Mouse (Mus musculus) limb, embryonic 14.5 days (tissue): ENCODE measurements at regions not wholly inside any gene's neighbourhood (a gene's known extent, or its start where the extent isn't known, plus 50 kb on each side); places are given as distances from the start of the nearest gene placed in this dataset.

Experiments
- ATAC-seq: fragments of 200-750 bp; cut with Nextera tagmentation; 2 replicates; pipeline ENCODE4 v1.8.0; 2017; ENCODE audit warnings: low read depth, moderate number of reproducible peaks, moderate TSS enrichment; ENCODE audit not compliant: low FRiP score
- DNase-seq: peaks from one replicate; pipeline ENCODE4 v3.0.0-alpha.2; 2015; ENCODE audit warnings: low spot score
- H3K27ac ChIP-seq: fragments of 300-500 bp; sonication (generic); replicated peaks from 2 replicates; pipeline ENCODE4 v1.5.1; 2014; ENCODE audit warnings: low read depth, mild to moderate bottlenecking, low read length, moderate library complexity, mixed read lengths
- H3K27me3 ChIP-seq: fragments of 300-500 bp; sonication (generic); 2 replicates; pipeline ENCODE4 v1.6.1; 2014; ENCODE audit warnings: low read length, mixed read lengths; ENCODE audit not compliant: control insufficient read depth, insufficient read depth
- H3K36me3 ChIP-seq: fragments of 300-500 bp; sonication (generic); 2 replicates; pipeline ENCODE4 v1.6.1; 2014; ENCODE audit warnings: mild to moderate bottlenecking, low read length, moderate library complexity, mixed read lengths; ENCODE audit not compliant: control insufficient read depth, insufficient read depth
- H3K4me1 ChIP-seq: fragments of 300-500 bp; sonication (generic); 2 replicates; pipeline ENCODE4 v1.6.1; 2014; ENCODE audit warnings: antibody characterized with exemption, low read length, mixed read lengths; ENCODE audit not compliant: control insufficient read depth, insufficient read depth
- H3K4me2 ChIP-seq: fragments of 300-500 bp; sonication (generic); replicated peaks from 2 replicates; pipeline ENCODE4 v1.6.1; 2014; ENCODE audit warnings: low read depth, mild to moderate bottlenecking, low read length, moderate library complexity; ENCODE audit not compliant: severe bottlenecking
- H3K4me3 ChIP-seq: fragments of 300-500 bp; sonication (generic); replicated peaks from 2 replicates; pipeline ENCODE4 v1.5.1; 2014; ENCODE audit warnings: low read length
- H3K9ac ChIP-seq: fragments of 300-500 bp; sonication (generic); 2 replicates; pipeline ENCODE4 v1.6.1; 2014; ENCODE audit warnings: mild to moderate bottlenecking, low read depth, low read length, moderate library complexity; ENCODE audit not compliant: severe bottlenecking
- H3K9me3 ChIP-seq: fragments of 300-500 bp; sonication (generic); 2 replicates; pipeline ENCODE4 v1.6.1; 2016; ENCODE audit warnings: low read length; ENCODE audit not compliant: control insufficient read depth
- POLR2A ChIP-seq: fragments of 200-500 bp; IDR thresholded peaks from 2 replicates; pipeline ENCODE4 v1.8.0; 2012; ENCODE audit warnings: inconsistent platforms, mild to moderate bottlenecking, moderate library complexity, borderline replicate concordance; ENCODE audit not compliant: insufficient read depth, insufficient read length; ENCODE audit errors: extremely low read depth
- WGBS: fragments of 180-500 bp; shearing (Covaris S2); extraction: QIAGEN DNeasy Blood & Tissue Kit; methylation state at CpG from one replicate; pipeline ENCODE4 v1.1.7; 2014; 5-methylcytosine and 5-hydroxymethylcytosine counted together

DNA sequence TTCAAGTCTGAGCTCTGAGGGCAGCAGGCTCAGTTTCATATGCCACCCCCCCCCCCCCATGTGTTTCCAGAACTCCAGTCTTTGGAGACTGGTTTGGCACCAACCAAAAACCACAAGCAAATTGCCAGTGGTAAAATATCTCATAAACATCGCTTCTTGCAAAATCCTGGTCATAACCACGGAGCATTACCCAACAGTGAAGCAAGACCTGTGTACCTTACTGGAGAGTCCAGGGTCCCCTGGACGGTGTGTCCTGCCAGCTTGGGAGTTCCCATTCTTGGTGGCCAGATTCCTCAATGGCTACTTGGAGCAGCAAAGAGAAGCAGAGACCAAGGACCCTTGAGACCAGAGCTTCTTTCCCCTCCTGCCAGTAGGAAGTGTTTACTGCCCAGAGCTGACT is 198.7 kb upstream of the Rtl1 start:
- DNase-seq (no peak), ATAC-seq (no peak)
- Histone ChIP-seq H3K4me3 (no peak overlapping the region), H3K9ac (no peak overlapping the region), H3K27me3 (no peaks in the 10 kb centered on the region), H3K27ac (no peak overlapping the region), H3K4me2 (no peak overlapping the region), H3K36me3 (no peaks in the 10 kb centered on the region), H3K9me3 (no peaks in the 10 kb centered on the region), H3K4me1 (no peaks in the 10 kb centered on the region)
- TF ChIP-seq POLR2A, result no peak
- 74% methylated on average over 3 of the region's 3 CpGs for WGBS

DNA sequence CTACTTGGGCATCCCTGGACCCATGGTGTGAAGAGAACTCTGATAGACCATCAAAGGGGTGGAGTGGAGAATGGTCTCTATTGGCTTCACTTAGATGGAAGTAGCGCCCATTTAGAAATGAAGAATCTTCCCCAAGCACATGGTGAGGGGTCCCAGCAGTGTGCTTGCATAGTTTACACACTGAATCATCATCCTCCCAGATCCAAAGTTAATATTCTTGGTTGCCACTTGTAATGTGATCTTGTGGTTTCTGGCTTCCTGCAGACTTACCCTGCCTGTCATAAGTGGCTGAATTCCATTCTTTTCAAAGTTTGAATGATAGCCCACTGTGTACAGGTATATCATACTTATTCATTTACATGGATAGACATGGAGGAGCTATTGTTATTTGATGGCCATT is 199.3 kb upstream of the Rtl1 start:
- Histone ChIP-seq H3K27me3 (no peaks in the 10 kb centered on the region), H3K9ac (no peak overlapping the region), H3K27ac (no peak overlapping the region), H3K4me3 (no peak overlapping the region), H3K4me1 (no peaks in the 10 kb centered on the region), H3K36me3 (no peaks in the 10 kb centered on the region), H3K9me3 (no peaks in the 10 kb centered on the region), H3K4me2 (no peak overlapping the region)
- DNase-seq (no peak), ATAC-seq (no peak)
- WGBS, result 82% methylated on average over 1 of the region's 1 CpGs
- TF ChIP-seq POLR2A, result no peak

DNA sequence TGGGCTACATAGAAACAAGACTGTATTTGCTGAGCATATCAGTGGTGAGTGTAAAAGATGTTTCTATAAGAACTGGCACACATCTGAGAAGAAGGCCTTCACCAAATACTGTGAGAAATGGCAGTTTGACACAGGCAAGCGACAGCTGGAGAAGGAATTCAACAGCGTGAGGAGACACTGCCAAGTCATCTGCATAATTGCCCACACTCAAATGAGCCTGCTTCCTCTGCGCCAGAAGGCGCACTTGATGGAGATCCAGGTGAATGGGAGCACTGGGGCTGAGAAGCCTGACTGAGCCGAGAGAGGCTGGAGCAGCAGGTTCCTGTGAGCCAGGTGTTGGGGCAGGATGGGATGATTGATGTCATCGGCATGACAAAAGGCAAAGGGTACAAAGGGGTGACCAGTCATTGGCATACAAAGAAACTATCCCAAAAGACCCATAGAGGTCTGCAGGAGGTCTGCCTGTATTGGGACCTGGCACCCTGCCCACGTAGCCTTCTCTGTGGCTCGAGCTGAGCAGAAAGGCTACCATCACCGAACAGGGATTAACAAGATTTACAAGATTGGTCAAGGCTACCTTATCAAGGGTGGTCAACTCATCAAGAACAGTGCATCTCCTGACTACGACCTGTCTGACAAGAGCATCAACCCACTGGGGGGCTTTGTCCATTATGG is 227.2 kb upstream of the Rtl1 start:
- TF ChIP-seq POLR2A, result no peak
- Histone ChIP-seq H3K4me3 (no peak overlapping the region), H3K4me1 (no peaks in the 10 kb centered on the region), H3K4me2 (no peak overlapping the region), H3K9me3 (no peaks in the 10 kb centered on the region), H3K27ac (no peak overlapping the region), H3K36me3 (no peaks in the 10 kb centered on the region), H3K27me3 (no peaks in the 10 kb centered on the region), H3K9ac (no peak overlapping the region)
- ATAC-seq, result no peak
- WGBS, result 77% methylated on average over 10 of the region's 10 CpGs
- no peak for DNase-seq

DNA sequence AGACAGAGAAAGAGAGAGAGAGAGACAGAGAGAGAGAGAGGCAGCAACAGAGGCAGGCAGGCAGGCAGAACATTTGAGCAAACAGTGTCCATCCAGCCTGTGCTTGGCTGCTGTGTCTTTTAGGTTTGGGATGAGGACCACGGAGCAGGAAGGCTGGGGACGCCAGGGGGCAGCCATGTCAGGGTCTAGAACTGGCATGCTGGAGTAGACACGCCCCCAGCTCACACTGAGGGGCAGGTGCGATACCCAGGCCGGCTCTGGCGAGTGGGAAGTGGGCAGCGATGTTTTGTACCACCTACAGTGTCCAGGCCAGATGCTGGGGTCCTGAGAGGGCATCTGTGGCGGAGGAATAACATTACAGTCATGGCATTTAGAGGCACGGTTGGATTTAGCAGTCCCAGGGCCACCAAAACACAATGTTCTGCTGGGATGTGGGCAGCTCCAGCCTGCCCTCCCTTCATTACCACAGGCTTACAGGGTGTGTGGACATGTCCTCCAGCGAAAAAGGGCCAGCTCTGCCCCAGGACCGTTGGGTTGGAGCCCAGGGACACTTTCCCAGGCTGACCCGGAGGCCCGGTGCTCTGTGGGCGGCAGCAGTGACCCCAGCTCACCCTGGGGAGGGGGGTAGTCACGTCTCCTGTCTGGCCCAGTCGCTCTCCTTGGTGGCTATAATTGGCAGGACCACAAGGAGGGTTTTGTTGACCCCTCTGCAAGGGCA is 230.3 kb upstream of the Rtl1 start:
- no peak overlapping the region for H3K4me3 ChIP-seq
- TF ChIP-seq POLR2A, result no peak
- WGBS, result 13% methylated on average over 16 of the region's 16 CpGs
- H3K36me3 ChIP-seq, result no peaks in the 10 kb centered on the region
- H3K9me3 ChIP-seq, result no peaks in the 10 kb centered on the region
- peak; percentile 28 for DNase-seq
- H3K27ac ChIP-seq, result no peak overlapping the region
- no peak overlapping the region for H3K9ac ChIP-seq
- ATAC-seq, result no peak; the same call in 1 of the 2 replicates
- H3K27me3 ChIP-seq, result no peaks in the 10 kb centered on the region
- H3K4me1 ChIP-seq, result no peaks in the 10 kb centered on the region
- H3K4me2 ChIP-seq, result no peak overlapping the region

DNA sequence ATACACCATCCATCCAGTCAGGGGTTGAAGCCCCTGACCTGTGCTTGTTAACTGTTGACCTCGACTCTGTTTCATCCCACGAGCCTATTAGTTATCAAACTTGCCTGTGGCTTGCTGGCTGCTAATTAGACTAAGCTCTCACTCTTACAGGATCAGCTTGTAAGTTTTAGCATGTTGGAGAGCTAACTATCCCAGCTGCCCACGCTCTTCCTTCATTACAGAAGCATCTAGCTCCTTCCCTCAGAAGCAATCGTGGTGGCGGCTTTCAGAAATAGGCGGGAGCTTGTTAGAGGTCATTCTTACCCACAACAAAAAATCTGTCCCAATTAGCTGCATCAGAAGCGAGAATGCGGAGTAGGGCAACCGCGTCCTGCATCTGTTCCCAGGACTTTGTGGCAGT is 232.8 kb upstream of the Rtl1 start:
- Histone ChIP-seq H3K9me3 (no peaks in the 10 kb centered on the region; the same call in 1 of the 2 replicates), H3K27me3 (no peaks in the 10 kb centered on the region), H3K4me2 (no peak overlapping the region), H3K9ac (no peak overlapping the region), H3K4me3 (no peak overlapping the region), H3K4me1 (peaks cover 4% of the 10 kb centered on the region; the same call in 1 of the 2 replicates), H3K27ac (no peak overlapping the region), H3K36me3 (no peaks in the 10 kb centered on the region)
- ATAC-seq (no peak), DNase-seq (no peak)
- TF ChIP-seq POLR2A, result no peak
- 45% methylated on average over 10 of the region's 10 CpGs for WGBS

DNA sequence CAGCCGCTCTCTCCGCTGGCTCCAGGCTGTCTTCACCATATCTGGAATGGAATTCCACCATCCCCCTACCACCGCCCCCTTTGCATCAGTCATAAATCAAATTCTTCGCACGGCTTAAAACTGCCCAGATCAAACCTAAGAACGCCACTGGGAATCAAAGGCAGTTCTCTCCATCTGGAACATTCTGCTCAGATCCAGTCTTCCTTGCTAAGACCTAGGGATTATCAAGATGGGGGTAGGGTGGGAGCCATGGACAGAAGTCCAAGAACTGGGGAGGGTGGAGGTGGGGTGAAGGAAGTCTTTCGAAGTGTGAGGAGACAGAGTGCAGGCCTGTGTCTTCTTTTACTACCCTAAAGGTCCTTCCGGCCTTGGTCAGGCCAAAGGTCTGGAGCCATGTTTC is 236.4 kb upstream of the Rtl1 start:
- Histone ChIP-seq H3K9ac (no peak overlapping the region), H3K4me2 (no peak overlapping the region), H3K27ac (no peak overlapping the region), H3K36me3 (no peaks in the 10 kb centered on the region), H3K4me3 (no peak overlapping the region), H3K27me3 (no peaks in the 10 kb centered on the region), H3K9me3 (no peaks in the 10 kb centered on the region; the same call in 1 of the 2 replicates), H3K4me1 (peaks cover 33% of the 10 kb centered on the region)
- WGBS, result 37% methylated on average over 8 of the region's 8 CpGs
- ATAC-seq (no peak), DNase-seq (no peak)
- TF ChIP-seq POLR2A, result no peak
